Mouse (Mus musculus): ENCODE results near the gene Gkn3.

Gkn3 gene

GRCm38 (mm10) chr6:87388877-87389276 is at the start of gene Gkn3:
TSS of gene Gkn3 (minus strand) at chr6:87388935.
- DNase-seq (ENCODE audit: low read depth, low spot score) = no peak

GRCm38 (mm10) chr6:87436745-87437144 is 48.0 kb upstream of the Gkn3 start:
- no peak for DNase-seq (ENCODE audit: low read depth, low spot score)

DNA sequence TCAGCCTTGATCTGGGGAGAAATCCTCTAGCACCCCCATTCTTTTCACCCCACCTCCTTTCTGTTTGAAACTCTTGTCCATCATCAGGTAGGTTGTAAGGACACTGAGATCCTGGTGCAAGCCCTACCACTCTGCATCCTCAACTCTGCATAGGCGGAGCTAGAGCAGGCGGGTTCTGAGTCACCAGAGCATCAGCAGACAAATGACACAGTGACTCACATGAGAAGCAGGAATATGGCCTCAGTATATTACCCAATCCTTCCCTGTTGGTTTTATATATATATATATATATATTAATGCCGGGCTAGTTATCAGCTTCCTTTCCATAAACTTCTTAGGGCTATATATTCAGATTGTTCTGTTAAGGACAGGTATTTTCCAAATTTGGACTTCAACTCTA is 47.1 kb upstream of the Gkn3 start:
- no peak for DNase-seq (ENCODE audit: low read depth, low spot score)

GRCm38 (mm10) chr6:87428487-87429044 is 39.8 kb upstream of the Gkn3 start, which contains the start of gene Bmp10:
TSS of gene Bmp10 (plus strand) at chr6:87428994.
- DNase-seq (ENCODE audit: low read depth, low spot score) = no peak

DNA sequence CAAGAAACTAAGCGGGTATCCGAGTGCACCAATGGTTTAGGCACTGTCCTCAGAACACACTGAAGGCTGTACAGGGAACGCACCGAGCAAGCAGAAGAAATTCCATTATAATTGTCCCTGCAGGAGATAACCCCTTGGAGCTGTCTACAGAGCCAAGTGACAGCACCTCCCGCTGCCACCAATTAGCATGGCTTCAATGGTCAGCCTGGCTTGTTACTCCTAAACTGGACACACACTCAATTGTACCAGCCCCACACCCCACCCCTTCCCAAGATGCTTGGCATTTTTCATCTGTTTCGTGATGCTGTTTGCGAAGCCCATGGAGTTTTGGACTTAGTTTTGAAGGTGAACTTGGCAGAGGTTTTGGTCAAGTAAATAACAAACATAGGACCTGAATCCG is 38.9 kb upstream of the Gkn3 start:
- no peak for DNase-seq (ENCODE audit: low read depth, low spot score)

GRCm38 (mm10) chr6:87426954-87427353 is 38.2 kb upstream of the Gkn3 start:
- no peak for DNase-seq (ENCODE audit: low read depth, low spot score)

DNA sequence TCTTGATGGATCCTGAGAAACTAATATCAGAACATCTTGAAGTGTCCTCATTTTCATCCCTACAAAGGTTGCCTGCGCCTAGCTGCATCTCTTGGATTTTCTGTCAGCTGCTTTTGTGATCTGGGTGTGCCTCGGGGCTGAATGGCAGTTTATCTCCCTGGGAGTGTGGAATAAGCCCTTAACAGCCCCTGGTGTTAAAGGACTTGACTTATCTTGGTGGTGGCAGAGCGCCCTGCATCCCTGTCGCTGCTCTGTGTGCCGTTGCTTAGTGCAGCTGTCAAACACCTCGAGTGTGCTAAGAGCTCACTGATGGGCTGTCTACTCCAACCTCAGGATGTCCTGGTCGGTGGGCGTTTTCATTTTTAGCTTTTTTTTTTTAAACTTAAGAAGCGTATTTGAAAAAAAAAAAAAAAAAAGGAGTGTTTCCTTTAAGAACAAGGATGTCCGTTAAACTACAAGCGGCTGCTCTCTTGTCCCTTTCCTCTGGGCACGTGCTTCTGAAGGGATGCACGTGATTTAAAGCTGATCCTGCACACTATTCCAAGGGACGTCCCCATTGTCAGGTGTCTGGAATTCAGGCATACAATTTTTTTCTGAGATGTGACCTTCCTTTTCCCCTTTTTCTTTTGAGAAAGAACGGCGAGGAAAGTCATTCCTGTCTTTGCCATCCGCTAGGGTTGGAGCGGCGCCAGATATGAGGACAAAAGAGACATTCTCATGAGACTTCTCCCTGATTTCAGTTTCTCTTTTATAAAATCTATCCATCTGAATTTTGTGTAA is 35.5 kb upstream of the Gkn3 start:
- DNase-seq (ENCODE audit: low read depth, low spot score) = no peak

- no peak for DNase-seq (ENCODE audit: low read depth, low spot score)
Measured at GRCm38 (mm10) chr6:87422304-87422703, 33.6 kb upstream of the Gkn3 start.

DNA sequence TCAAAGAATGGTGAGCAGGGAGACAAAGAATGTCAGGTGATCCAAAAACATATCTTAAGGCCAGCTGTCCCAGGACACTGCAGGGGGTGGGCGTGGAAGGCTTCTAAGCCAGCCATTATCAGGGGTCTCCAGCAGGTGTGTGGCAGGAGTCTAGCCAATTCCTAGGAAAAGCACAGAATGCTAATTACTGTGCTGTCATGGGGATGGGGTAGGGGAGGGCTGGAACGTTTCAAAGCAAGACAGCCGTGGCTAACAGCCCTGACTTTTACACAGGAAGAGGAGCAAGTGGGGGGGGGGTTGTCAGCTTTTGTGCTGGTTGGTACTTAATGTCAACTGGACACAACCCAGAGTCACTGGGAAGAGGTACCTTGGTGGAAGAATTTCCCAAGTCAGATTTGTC is 23.3 kb upstream of the Gkn3 start:
- peak; percentile 40 for DNase-seq (ENCODE audit: low read depth, low spot score)

GRCm38 (mm10) chr6:87401456-87401855 is 12.7 kb upstream of the Gkn3 start:
- DNase-seq (ENCODE audit: low read depth, low spot score) = no peak

DNA sequence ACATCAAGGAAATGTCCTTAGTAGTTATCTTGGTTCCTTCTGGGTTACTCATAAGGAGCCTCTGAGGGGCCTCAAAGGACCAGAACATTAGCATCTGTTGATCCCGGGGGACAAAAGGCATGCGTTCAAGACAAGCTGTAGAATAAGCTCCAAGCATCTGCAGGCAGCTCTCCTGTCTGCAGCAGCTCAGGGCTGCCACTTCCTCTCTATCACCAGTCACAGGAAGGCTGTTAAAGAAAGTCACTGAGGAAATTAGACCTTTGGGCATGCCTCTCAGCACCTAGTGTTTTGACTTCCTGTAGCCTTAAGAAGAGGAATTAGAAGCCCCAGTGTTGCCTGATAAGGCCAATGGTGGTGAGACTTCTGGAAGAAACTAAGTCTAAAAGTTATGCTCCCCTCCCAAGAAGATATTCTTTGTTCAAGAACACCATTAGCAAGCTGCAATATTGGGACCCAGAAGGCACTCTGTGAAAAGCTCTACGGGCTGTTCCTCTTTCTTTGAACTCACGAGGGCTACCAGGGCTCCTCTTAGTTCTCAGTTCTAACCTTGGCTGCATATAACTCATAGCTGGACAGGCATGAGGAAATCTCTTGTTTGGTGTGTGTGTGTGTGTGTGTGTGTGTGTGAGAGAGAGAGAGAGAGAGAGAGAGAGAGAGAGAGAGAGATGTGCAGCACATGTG is 11.3 kb upstream of the Gkn3 start:
- no peak for DNase-seq (ENCODE audit: low read depth, low spot score)

DNA sequence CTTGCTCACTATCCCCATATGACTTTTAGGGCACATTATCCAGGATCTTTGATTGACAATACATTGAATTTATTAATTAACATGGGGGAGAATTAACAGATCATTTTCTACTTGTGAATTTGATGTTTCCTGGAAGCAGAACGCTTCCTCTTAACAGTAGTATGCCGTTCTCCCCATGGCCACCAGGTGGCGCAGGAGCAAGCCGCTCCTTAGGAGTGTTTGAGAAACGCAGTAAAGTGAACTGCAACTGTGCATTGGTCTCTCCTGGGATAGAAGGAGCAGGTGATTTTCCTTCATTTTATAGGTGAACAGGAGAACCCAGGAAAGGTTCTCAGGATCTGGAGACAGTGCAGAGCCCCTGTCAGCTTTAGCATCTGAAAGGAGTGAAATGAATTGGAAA is 10.4 kb upstream of the Gkn3 start:
- peak; percentile 76 for DNase-seq (ENCODE audit: low read depth, low spot score)

- no peak for DNase-seq (ENCODE audit: low read depth, low spot score)
Measured at GRCm38 (mm10) chr6:87394783-87395182, 6.0 kb upstream of the Gkn3 start.

DNA sequence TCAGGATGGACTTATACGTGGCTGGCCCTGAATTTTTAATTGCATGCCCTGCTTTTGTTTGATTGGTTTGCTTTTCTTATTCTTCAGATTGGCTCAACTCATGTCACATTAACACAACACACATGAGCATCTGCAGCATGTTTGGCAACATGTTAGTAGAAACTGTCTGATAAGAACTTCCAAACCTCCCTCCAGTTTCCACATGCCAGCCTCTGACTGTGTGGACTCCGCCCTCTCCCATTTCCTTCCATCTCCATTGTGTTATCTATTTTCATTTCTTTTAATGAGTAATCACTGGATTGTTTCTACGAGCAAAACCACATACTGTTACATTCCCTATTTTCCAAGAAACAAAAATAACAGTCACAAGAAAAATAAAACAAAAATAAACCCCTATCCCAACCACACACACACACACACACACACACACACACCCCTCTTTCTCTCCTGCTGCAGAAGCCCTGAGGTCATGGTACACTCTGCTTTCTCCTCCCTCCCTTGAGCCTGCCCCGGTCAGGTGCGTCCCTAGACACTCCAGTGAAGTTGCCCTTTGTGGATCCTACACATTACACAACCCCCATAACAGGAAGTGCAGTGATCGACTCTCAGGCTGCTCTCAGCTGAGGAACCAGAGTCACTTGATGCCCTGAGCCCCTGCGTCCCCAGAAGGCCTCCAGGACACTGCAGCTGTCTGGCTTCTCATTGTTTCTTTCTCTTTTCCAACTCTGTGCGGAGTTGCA is 4.9 kb upstream of the Gkn3 start:
- no peak for DNase-seq (ENCODE audit: low read depth, low spot score)

- no peak for DNase-seq (ENCODE audit: low read depth, low spot score)
Measured at GRCm38 (mm10) chr6:87389455-87389989, 787 bp upstream of the Gkn3 start.

DNA sequence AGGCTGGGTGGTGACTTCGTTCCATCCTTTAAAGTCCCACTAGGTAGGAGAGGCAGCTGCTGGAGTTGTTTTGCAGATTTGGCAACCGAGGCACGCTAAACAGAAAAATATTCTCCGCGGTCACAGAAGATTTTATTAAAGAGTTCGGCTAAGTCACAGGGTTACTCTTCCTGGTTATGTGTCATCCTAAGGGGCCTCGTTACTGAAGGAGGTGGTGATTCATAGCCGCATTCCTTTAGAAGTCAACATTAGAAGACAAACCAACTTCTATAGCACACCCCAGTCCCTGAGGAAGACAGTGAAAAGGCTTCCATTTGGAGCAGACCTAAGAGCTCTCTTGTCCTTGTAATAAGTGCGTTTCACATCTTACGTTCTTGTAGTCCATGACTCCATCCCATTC is 2.1 kb downstream of the Gkn3 start:
- no peak for DNase-seq (ENCODE audit: low read depth, low spot score)

DNA sequence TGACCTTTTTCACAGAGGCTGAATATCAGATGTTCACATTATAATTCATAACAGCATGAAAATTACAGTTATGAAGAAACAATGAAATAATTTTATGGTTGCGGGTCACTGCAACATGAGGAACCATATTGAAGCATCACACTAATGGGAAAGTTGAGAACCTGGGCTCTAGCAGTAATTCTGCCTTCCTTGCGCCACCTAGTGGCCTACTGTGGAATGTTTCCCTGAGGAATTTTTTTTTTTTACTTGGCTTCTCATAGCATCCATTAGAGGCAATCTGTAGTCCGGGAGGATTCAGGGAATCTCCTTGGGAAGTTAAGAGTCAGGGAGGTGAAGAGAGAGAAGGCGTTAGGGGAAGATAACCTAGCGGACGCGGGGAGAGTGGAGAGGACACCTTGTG is 2.5 kb downstream of the Gkn3 start:
- DNase-seq (ENCODE audit: low read depth, low spot score) = peak; percentile 73

GRCm38 (mm10) chr6:87384761-87385160 is 4.0 kb downstream of the Gkn3 start:
- no peak for DNase-seq (ENCODE audit: low read depth, low spot score)

GRCm38 (mm10) chr6:87383926-87384691 is 4.6 kb downstream of the Gkn3 start:
- DNase-seq (ENCODE audit: low read depth, low spot score) = peak; percentile 58

GRCm38 (mm10) chr6:87373057-87373456 is 15.7 kb downstream of the Gkn3 start, which contains the start of gene Gkn2:
TSS of gene Gkn2 (plus strand) at chr6:87373357.
- no peak for DNase-seq (ENCODE audit: low read depth, low spot score)

- no peak for DNase-seq (ENCODE audit: low read depth, low spot score)
Measured at GRCm38 (mm10) chr6:87369223-87369622, 19.5 kb downstream of the Gkn3 start.
